Mouse (Mus musculus) spleen, adult 2 months (tissue): ENCODE results near the gene Stim1.

ENCODE experiments used
- CTCF ChIP-seq: fragments of 200-500 bp; IDR thresholded peaks from 2 replicates; pipeline ENCODE4 v1.5.1; 2011; ENCODE audit warnings: mild to moderate bottlenecking, inconsistent platforms; ENCODE audit not compliant: insufficient read depth, insufficient read length, insufficient replicate concordance; ENCODE audit errors: extremely low read depth
- POLR2A ChIP-seq: fragments of 200-500 bp; IDR thresholded peaks from 2 replicates; pipeline ENCODE4 v1.6.1; 2011; ENCODE audit warnings: low read depth, low read length, inconsistent platforms

GRCm38 (mm10) chr7:102395894-102396293 lies 128.3 kb downstream of the Stim1 start:
- TF ChIP-seq POLR2A (no peak), CTCF (no peak)
